Mouse (Mus musculus) MEL (cell line): ENCODE data around the gene Syndig1l. TPM values are rescaled to one million over a fixed set of nuclear protein-coding genes. Genes with fewer than 3 reads are reported as not detected.

Experiments used
- DNase-seq: peaks from one replicate; pipeline ENCODE4 v3.0.0; 2011; ENCODE audit warnings: low read depth, low spot score
- H3K27ac ChIP-seq: 2 replicates; pipeline ENCODE4 v1.5.1; 2012; ENCODE audit warnings: low read depth, mild to moderate bottlenecking, control low read depth, low read length, moderate library complexity; ENCODE audit not compliant: control insufficient read depth
- H3K27me3 ChIP-seq, 2 experiments: fragments of 150-350 bp in 1 of 2; sonication (generic) in 1 of 2; 2 replicates each; pipeline ENCODE4 v1.6.1; 2012; ENCODE audit warnings: low read length in 2 of 2, mild to moderate bottlenecking in 2 of 2, improper control_type of control experiment in 1 of 2, moderate library complexity in 1 of 2; ENCODE audit not compliant: insufficient read depth in 2 of 2, control insufficient read depth in 1 of 2
- H3K36me3 ChIP-seq, 2 experiments: 2 replicates each; pipeline ENCODE4 v1.6.1; 2012 to 2014; ENCODE audit warnings: low read length in 2 of 2, improper control_type of control experiment in 1 of 2, inconsistent platforms in 1 of 2, mild to moderate bottlenecking in 1 of 2; ENCODE audit not compliant: insufficient read depth in 2 of 2, control insufficient read depth in 1 of 2
- H3K4me1 ChIP-seq, 2 experiments: fragments of 150-350 bp in 1 of 2; sonication (generic) in 1 of 2; 2 replicates each; pipeline ENCODE4 v1.6.1; 2012; ENCODE audit warnings: low read length in 2 of 2, improper control_type of control experiment in 1 of 2, mild to moderate bottlenecking in 1 of 2; ENCODE audit not compliant: insufficient read depth in 2 of 2, control insufficient read depth in 1 of 2
- H3K4me3 ChIP-seq, 2 experiments: fragments of 150-350 bp in 1 of 2; sonication (generic) in 1 of 2; 2 replicates each; pipeline ENCODE4 v1.5.1; 2012; ENCODE audit warnings: low read depth in 2 of 2, low read length in 2 of 2, mild to moderate bottlenecking in 2 of 2, moderate library complexity in 2 of 2, control low read depth in 1 of 2, improper control_type of control experiment in 1 of 2; ENCODE audit not compliant: control insufficient read depth in 1 of 2, insufficient read depth in 1 of 2
- H3K79me2 ChIP-seq: 2 replicates; pipeline ENCODE4 v1.6.1; 2012; ENCODE audit warnings: mild to moderate bottlenecking, low read length, moderate library complexity; ENCODE audit not compliant: control insufficient read depth, poor library complexity, insufficient read depth
- H3K9ac ChIP-seq: 2 replicates; pipeline ENCODE4 v1.6.1; 2012; ENCODE audit warnings: low read depth, mild to moderate bottlenecking, control low read depth, low read length, moderate library complexity; ENCODE audit not compliant: control insufficient read depth, poor library complexity, severe bottlenecking
- H3K9me3 ChIP-seq: fragments of 150-350 bp; sonication (generic); replicated peaks from 2 replicates; pipeline ENCODE4 v1.6.1; 2012; ENCODE audit warnings: mild to moderate bottlenecking, low read length, improper control_type of control experiment, moderate library complexity; ENCODE audit not compliant: insufficient read depth
- BHLHE40 ChIP-seq: IDR thresholded peaks from 2 replicates; pipeline ENCODE4 v1.6.1; 2012; ENCODE audit warnings: low read depth, mild to moderate bottlenecking, inconsistent platforms, low read length, improper control_type of control experiment, borderline replicate concordance
- CHD1 ChIP-seq: IDR thresholded peaks from 2 replicates; pipeline ENCODE4 v1.6.1; 2012; ENCODE audit warnings: low read depth, mild to moderate bottlenecking, inconsistent platforms, low read length, improper control_type of control experiment
- CHD2 ChIP-seq: IDR thresholded peaks from 2 replicates; pipeline ENCODE4 v1.6.1; 2011; ENCODE audit warnings: low read length, improper control_type of control experiment
- CTCF ChIP-seq, 3 experiments: IDR thresholded peaks in 2 of 3; conservative IDR thresholded peaks in 1 of 3; 2 replicates each; pipeline ENCODE4 v1.5.1; 2011 to 2012; ENCODE audit warnings: low read length in 3 of 3, low read depth in 2 of 3, mild to moderate bottlenecking in 2 of 3, improper control_type of control experiment in 1 of 3, inconsistent platforms in 1 of 3, mixed read lengths in 1 of 3, moderate library complexity in 1 of 3; ENCODE audit not compliant: control insufficient read depth in 1 of 3, insufficient read depth in 1 of 3, poor library complexity in 1 of 3, severe bottlenecking in 1 of 3
- E2F4 ChIP-seq: IDR thresholded peaks from 2 replicates; pipeline ENCODE4 v1.6.1; 2011; ENCODE audit warnings: low read depth, low read length, improper control_type of control experiment, borderline replicate concordance
- ETS1 ChIP-seq: IDR thresholded peaks from 2 replicates; pipeline ENCODE4 v1.6.1; 2012; ENCODE audit warnings: low read depth, mild to moderate bottlenecking, inconsistent platforms, low read length, improper control_type of control experiment, moderate library complexity
- HCFC1 ChIP-seq: IDR thresholded peaks from 2 replicates; pipeline ENCODE4 v1.6.1; 2012; ENCODE audit warnings: low read depth, mild to moderate bottlenecking, inconsistent platforms, low read length, improper control_type of control experiment, moderate library complexity
- MAZ ChIP-seq: IDR thresholded peaks from 2 replicates; pipeline ENCODE4 v1.6.1; 2012; ENCODE audit warnings: low read depth, mild to moderate bottlenecking, inconsistent platforms, low read length, improper control_type of control experiment
- MEF2A ChIP-seq: IDR thresholded peaks from 2 replicates; pipeline ENCODE4 v1.6.1; 2014; ENCODE audit warnings: low read depth, mild to moderate bottlenecking, inconsistent platforms, low read length, improper control_type of control experiment; ENCODE audit not compliant: poor library complexity, insufficient replicate concordance, severe bottlenecking; ENCODE audit errors: extremely low read depth
- MYB ChIP-seq: IDR thresholded peaks from 2 replicates; pipeline ENCODE4 v1.6.1; 2011; ENCODE audit warnings: mild to moderate bottlenecking, low read depth, low read length, improper control_type of control experiment
- NELFE ChIP-seq: IDR thresholded peaks from 2 replicates; pipeline ENCODE4 v1.6.1; 2011; ENCODE audit warnings: low read depth, low read length, improper control_type of control experiment
- NRF1 ChIP-seq: IDR thresholded peaks from 2 replicates; pipeline ENCODE4 v1.6.1; 2014; ENCODE audit warnings: low read depth, mild to moderate bottlenecking, inconsistent platforms, low read length, improper control_type of control experiment, moderate library complexity; ENCODE audit not compliant: poor library complexity, insufficient read depth, severe bottlenecking
- POLR2A ChIP-seq, 2 experiments: IDR thresholded peaks; 2 replicates each; pipeline ENCODE4 v1.6.1; 2011 to 2012; ENCODE audit warnings: low read length in 2 of 2, mild to moderate bottlenecking in 2 of 2, control low read depth in 1 of 2, improper control_type of control experiment in 1 of 2, low read depth in 1 of 2, moderate library complexity in 1 of 2; ENCODE audit not compliant: control insufficient read depth in 1 of 2, insufficient read depth in 1 of 2, poor library complexity in 1 of 2
- POLR2AphosphoS2 ChIP-seq: IDR thresholded peaks from 2 replicates; pipeline ENCODE4 v1.6.1; 2011; ENCODE audit warnings: low read length, improper control_type of control experiment
- RCOR1 ChIP-seq: IDR thresholded peaks from 2 replicates; pipeline ENCODE4 v1.6.1; 2012; ENCODE audit warnings: low read depth, mild to moderate bottlenecking, inconsistent platforms, low read length, improper control_type of control experiment
- TBP ChIP-seq: IDR thresholded peaks from 2 replicates; pipeline ENCODE4 v1.8.0; 2011; ENCODE audit warnings: low read depth, low read length, improper control_type of control experiment
- TCF12 ChIP-seq: IDR thresholded peaks from 2 replicates; pipeline ENCODE4 v1.6.1; 2014; ENCODE audit warnings: low read depth, mild to moderate bottlenecking, inconsistent platforms, low read length, improper control_type of control experiment, moderate library complexity
- UBTF ChIP-seq: IDR thresholded peaks from 2 replicates; pipeline ENCODE4 v1.6.1; 2012; ENCODE audit warnings: low read depth, mild to moderate bottlenecking, inconsistent platforms, low read length, improper control_type of control experiment, moderate library complexity, borderline replicate concordance; ENCODE audit not compliant: insufficient read depth
- ZKSCAN1 ChIP-seq: IDR thresholded peaks from 2 replicates; pipeline ENCODE4 v1.6.1; 2012; ENCODE audit warnings: low read depth, mild to moderate bottlenecking, inconsistent platforms, low read length, improper control_type of control experiment, moderate library complexity
- polyA plus RNA-seq, 2 experiments: library from polyadenylated mRNA; stranded (reverse) in 1 of 2; unstranded in 1 of 2; fragments of >175 nt in 1 of 2; fragments of >200 nt in 1 of 2; gene quantifications; 2 replicates each; pipeline versions ENCODE4 v1.2.1 to v1.2.4; 2012; ENCODE audit warnings: low replicate concordance in 2 of 2, low read depth in 1 of 2; ENCODE audit not compliant: insufficient read length in 2 of 2, insufficient read depth in 1 of 2, missing spikeins in 1 of 2
- total RNA-seq: library from RNA; depleted of rRNA; stranded (reverse); fragments of 300-350 nt; gene quantifications from 2 replicates; pipeline ENCODE4 v1.2.3, GENCODE M21; 2012; rRNA removed

Gene Syndig1l
- total RNA-seq (not detected in 2 replicates), polyA plus RNA-seq (not detected)

DNA sequence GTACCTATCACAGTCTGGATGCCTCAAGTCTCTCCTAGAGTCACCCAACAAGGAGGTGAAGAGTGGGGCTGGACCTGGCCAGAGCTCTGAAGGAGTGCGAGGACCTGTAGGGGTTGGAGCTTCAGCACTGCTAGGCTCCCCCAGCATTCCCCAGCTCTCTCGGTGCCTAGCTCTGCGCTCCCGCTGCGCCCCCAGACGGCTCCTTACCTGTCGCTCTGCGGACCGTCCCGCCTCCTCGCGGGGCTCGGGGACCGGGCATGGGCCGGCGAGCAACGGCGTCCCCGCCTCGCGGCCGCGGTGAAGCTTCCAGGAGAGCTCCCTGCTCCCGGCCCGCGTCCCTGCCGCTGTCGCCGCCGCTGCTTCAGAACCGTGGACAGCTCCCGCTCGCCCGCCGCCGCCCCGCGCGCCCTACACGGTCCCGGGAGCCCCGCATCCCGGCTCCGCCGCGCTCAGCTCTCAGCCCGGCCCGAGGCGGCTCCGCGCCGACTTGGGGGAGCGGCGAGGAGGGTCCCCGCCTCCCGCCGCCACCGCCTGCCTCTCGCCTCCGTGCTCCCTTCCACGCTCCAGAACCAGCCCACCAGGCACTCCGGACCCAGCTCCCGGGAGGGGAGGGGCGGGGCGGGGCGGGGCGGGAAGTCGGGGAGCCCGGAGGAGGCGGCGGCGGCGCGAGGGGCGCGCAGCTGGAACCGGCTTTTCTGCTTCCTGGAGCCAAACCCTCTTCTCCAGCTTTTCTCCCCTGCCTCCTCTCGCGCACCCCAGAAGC is at the start of gene Syndig1l:
Syndig1l (minus strand) TSS at position 513 of the 763 bp plus-strand sequence.
- Histone ChIP-seq H3K27ac (no peak within 1 kb of the TSS), H3K9me3 (no peaks in the 10 kb centered on the region), H3K27me3 (peaks cover 16 to 24% of the 10 kb centered on the region in 2 experiments), H3K4me1 (no peaks in the 10 kb centered on the region), H3K79me2 (no peaks in the 10 kb centered on the region), H3K36me3 (no peaks in the 10 kb centered on the region), H3K4me3 (no peak within 1 kb of the TSS), H3K9ac (no peak within 1 kb of the TSS)
- no peak for TF ChIP-seq ETS1
- no peak for TF ChIP-seq HCFC1
- no peak for TF ChIP-seq UBTF
- TF ChIP-seq MAZ: no peak
- no peak for TF ChIP-seq MYB
- DNase-seq: no peak

DNA sequence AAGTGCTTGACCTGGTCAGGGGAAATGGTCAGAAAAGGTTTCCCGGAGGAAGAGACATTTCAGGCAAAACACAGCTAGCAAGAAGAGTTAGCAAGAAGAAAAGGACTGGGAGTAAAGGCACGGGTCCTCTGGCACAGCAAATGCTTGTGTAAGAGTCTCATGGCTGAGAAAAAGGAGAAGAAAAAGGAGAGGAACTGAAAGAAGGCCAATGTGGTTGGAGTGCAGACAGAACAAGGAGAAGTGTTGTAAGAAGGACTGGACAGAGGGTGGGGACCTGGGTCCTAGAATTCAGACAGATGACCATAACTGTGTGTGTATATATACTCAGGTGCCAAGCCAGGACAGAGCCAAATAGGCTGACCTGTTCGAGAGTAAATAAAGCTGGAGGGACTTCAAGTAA is 49.5 kb upstream of the Syndig1l start:
- TF ChIP-seq RCOR1 (no peak), ETS1 (no peak), MYB (no peak)
- Histone ChIP-seq H3K36me3 (no peaks in the 10 kb centered on the region), H3K27me3 (peaks cover 2 to 3% of the 10 kb centered on the region in 2 experiments), H3K9me3 (no peaks in the 10 kb centered on the region), H3K4me1 (no peaks in the 10 kb centered on the region), H3K9ac (no peak overlapping the region), H3K4me3 (no peak overlapping the region), H3K27ac (no peak overlapping the region), H3K79me2 (no peaks in the 10 kb centered on the region)
- DNase-seq: no peak

DNA sequence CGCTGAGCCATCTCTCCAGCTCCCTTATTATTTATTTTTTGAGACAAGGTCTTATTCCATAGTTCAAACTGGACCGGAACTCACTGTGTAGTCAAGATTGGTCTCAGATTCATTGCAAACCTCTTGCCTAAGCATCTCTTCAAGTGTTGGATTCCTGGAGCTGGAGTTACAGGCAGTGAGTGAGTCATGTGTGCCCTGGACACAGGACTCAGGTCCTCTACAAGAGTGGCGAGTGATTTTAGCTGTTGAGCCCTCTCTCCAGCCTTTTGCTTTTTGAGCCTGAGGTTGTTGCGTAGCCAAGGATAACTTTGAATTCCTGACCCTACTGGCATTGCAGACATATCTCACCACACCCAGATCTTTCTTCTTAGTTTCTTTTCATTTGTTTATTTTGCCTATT is 47.1 kb upstream of the Syndig1l start:
- TF ChIP-seq NELFE (no peak), CTCF (IDR thresholded peaks at IDR 0.05 in 2 of 3, conservative IDR thresholded peaks at IDR 0.05 in 1 of 3; ENCODE audit: control insufficient read depth in 1 of 3, insufficient read depth in 1 of 3, low read depth in 2 of 3, low read length in 3 of 3, poor library complexity in 1 of 3, severe bottlenecking in 1 of 3) (no peak), E2F4 (no peak), POLR2AphosphoS2 (no peak), TBP (no peak), MEF2A (no peak), ZKSCAN1 (no peak), CHD2 (no peak), TCF12 (no peak), MAZ (no peak), BHLHE40 (no peak), CHD1 (no peak), NRF1 (no peak), POLR2A (IDR thresholded peaks at IDR 0.05; ENCODE audit: control insufficient read depth in 1 of 2, insufficient read depth in 1 of 2, low read depth in 1 of 2, low read length in 2 of 2, poor library complexity in 1 of 2) (no peak)
- TF ChIP-seq, all 39 proteins: peak for 0
- H3K4me3 ChIP-seq: no peak overlapping the region
- no peak overlapping the region for H3K9ac ChIP-seq
- H3K27me3 ChIP-seq: peaks cover 2 to 3% of the 10 kb centered on the region in 2 experiments
- H3K4me1 ChIP-seq: no peaks in the 10 kb centered on the region
- H3K79me2 ChIP-seq: no peaks in the 10 kb centered on the region
- no peaks in the 10 kb centered on the region for H3K36me3 ChIP-seq
- H3K27ac ChIP-seq: no peak overlapping the region
- H3K9me3 ChIP-seq: no peaks in the 10 kb centered on the region
- DNase-seq: no peak
